Mouse (Mus musculus) MEL (cell line): ENCODE measurements at regions not wholly inside any gene's neighbourhood (a gene's known extent, or its start where the extent isn't known, plus 50 kb on each side); places are given as distances from the start of the nearest gene placed in this dataset.

Experiments
- DNase-seq: peaks from one replicate; pipeline ENCODE4 v3.0.0; 2011; ENCODE audit warnings: low read depth, low spot score
- H3K27ac ChIP-seq: 2 replicates; pipeline ENCODE4 v1.5.1; 2012; ENCODE audit warnings: low read depth, mild to moderate bottlenecking, control low read depth, low read length, moderate library complexity; ENCODE audit not compliant: control insufficient read depth
- H3K27me3 ChIP-seq, 2 experiments: fragments of 150-350 bp in 1 of 2; sonication (generic) in 1 of 2; 2 replicates each; pipeline ENCODE4 v1.6.1; 2012; ENCODE audit warnings: low read length in 2 of 2, mild to moderate bottlenecking in 2 of 2, improper control_type of control experiment in 1 of 2, moderate library complexity in 1 of 2; ENCODE audit not compliant: insufficient read depth in 2 of 2, control insufficient read depth in 1 of 2
- H3K36me3 ChIP-seq, 2 experiments: 2 replicates each; pipeline ENCODE4 v1.6.1; 2012 to 2014; ENCODE audit warnings: low read length in 2 of 2, improper control_type of control experiment in 1 of 2, inconsistent platforms in 1 of 2, mild to moderate bottlenecking in 1 of 2; ENCODE audit not compliant: insufficient read depth in 2 of 2, control insufficient read depth in 1 of 2
- H3K4me1 ChIP-seq, 2 experiments: fragments of 150-350 bp in 1 of 2; sonication (generic) in 1 of 2; 2 replicates each; pipeline ENCODE4 v1.6.1; 2012; ENCODE audit warnings: low read length in 2 of 2, improper control_type of control experiment in 1 of 2, mild to moderate bottlenecking in 1 of 2; ENCODE audit not compliant: insufficient read depth in 2 of 2, control insufficient read depth in 1 of 2
- H3K4me3 ChIP-seq, 2 experiments: fragments of 150-350 bp in 1 of 2; sonication (generic) in 1 of 2; 2 replicates each; pipeline ENCODE4 v1.5.1; 2012; ENCODE audit warnings: low read depth in 2 of 2, low read length in 2 of 2, mild to moderate bottlenecking in 2 of 2, moderate library complexity in 2 of 2, control low read depth in 1 of 2, improper control_type of control experiment in 1 of 2; ENCODE audit not compliant: control insufficient read depth in 1 of 2, insufficient read depth in 1 of 2
- H3K79me2 ChIP-seq: 2 replicates; pipeline ENCODE4 v1.6.1; 2012; ENCODE audit warnings: mild to moderate bottlenecking, low read length, moderate library complexity; ENCODE audit not compliant: control insufficient read depth, poor library complexity, insufficient read depth
- H3K9ac ChIP-seq: 2 replicates; pipeline ENCODE4 v1.6.1; 2012; ENCODE audit warnings: low read depth, mild to moderate bottlenecking, control low read depth, low read length, moderate library complexity; ENCODE audit not compliant: control insufficient read depth, poor library complexity, severe bottlenecking
- H3K9me3 ChIP-seq: fragments of 150-350 bp; sonication (generic); replicated peaks from 2 replicates; pipeline ENCODE4 v1.6.1; 2012; ENCODE audit warnings: mild to moderate bottlenecking, low read length, improper control_type of control experiment, moderate library complexity; ENCODE audit not compliant: insufficient read depth
- CHD2 ChIP-seq: IDR thresholded peaks from 2 replicates; pipeline ENCODE4 v1.6.1; 2011; ENCODE audit warnings: low read length, improper control_type of control experiment
- CTCF ChIP-seq, 3 experiments: IDR thresholded peaks in 2 of 3; conservative IDR thresholded peaks in 1 of 3; 2 replicates each; pipeline ENCODE4 v1.5.1; 2011 to 2012; ENCODE audit warnings: low read length in 3 of 3, low read depth in 2 of 3, mild to moderate bottlenecking in 2 of 3, improper control_type of control experiment in 1 of 3, inconsistent platforms in 1 of 3, mixed read lengths in 1 of 3, moderate library complexity in 1 of 3; ENCODE audit not compliant: control insufficient read depth in 1 of 3, insufficient read depth in 1 of 3, poor library complexity in 1 of 3, severe bottlenecking in 1 of 3
- E2F4 ChIP-seq: IDR thresholded peaks from 2 replicates; pipeline ENCODE4 v1.6.1; 2011; ENCODE audit warnings: low read depth, low read length, improper control_type of control experiment, borderline replicate concordance
- KAT2A ChIP-seq: conservative IDR thresholded peaks from 2 replicates; pipeline ENCODE4 v1.6.1; 2012; ENCODE audit warnings: low read depth, low read length, improper control_type of control experiment, inconsistent platforms
- MAFK ChIP-seq: IDR thresholded peaks from 2 replicates; pipeline ENCODE4 v1.6.1; 2011; ENCODE audit warnings: low read depth, mild to moderate bottlenecking, low read length, improper control_type of control experiment, borderline replicate concordance
- MAX ChIP-seq: IDR thresholded peaks from 2 replicates; pipeline ENCODE4 v1.6.1; 2011; ENCODE audit warnings: low read length, improper control_type of control experiment
- MAZ ChIP-seq: IDR thresholded peaks from 2 replicates; pipeline ENCODE4 v1.6.1; 2012; ENCODE audit warnings: low read depth, mild to moderate bottlenecking, inconsistent platforms, low read length, improper control_type of control experiment
- NRF1 ChIP-seq: IDR thresholded peaks from 2 replicates; pipeline ENCODE4 v1.6.1; 2014; ENCODE audit warnings: low read depth, mild to moderate bottlenecking, inconsistent platforms, low read length, improper control_type of control experiment, moderate library complexity; ENCODE audit not compliant: poor library complexity, insufficient read depth, severe bottlenecking
- POLR2A ChIP-seq, 2 experiments: IDR thresholded peaks; 2 replicates each; pipeline ENCODE4 v1.6.1; 2011 to 2012; ENCODE audit warnings: low read length in 2 of 2, mild to moderate bottlenecking in 2 of 2, control low read depth in 1 of 2, improper control_type of control experiment in 1 of 2, low read depth in 1 of 2, moderate library complexity in 1 of 2; ENCODE audit not compliant: control insufficient read depth in 1 of 2, insufficient read depth in 1 of 2, poor library complexity in 1 of 2
- POLR2AphosphoS5 ChIP-seq: IDR thresholded peaks from 2 replicates; pipeline ENCODE4 v1.6.1; 2012; ENCODE audit warnings: low read depth, borderline replicate concordance, mild to moderate bottlenecking, inconsistent platforms, low read length, moderate library complexity, mixed read lengths
- RAD21 ChIP-seq: IDR thresholded peaks from 2 replicates; pipeline ENCODE4 v1.6.1; 2011; ENCODE audit warnings: mild to moderate bottlenecking, low read depth, low read length, improper control_type of control experiment
- RCOR1 ChIP-seq: IDR thresholded peaks from 2 replicates; pipeline ENCODE4 v1.6.1; 2012; ENCODE audit warnings: low read depth, mild to moderate bottlenecking, inconsistent platforms, low read length, improper control_type of control experiment
- UBTF ChIP-seq: IDR thresholded peaks from 2 replicates; pipeline ENCODE4 v1.6.1; 2012; ENCODE audit warnings: low read depth, mild to moderate bottlenecking, inconsistent platforms, low read length, improper control_type of control experiment, moderate library complexity, borderline replicate concordance; ENCODE audit not compliant: insufficient read depth
- USF1 ChIP-seq: IDR thresholded peaks from 2 replicates; pipeline ENCODE4 v1.6.1; 2014; ENCODE audit warnings: low read depth, mild to moderate bottlenecking, inconsistent platforms, low read length, improper control_type of control experiment, moderate library complexity
- USF2 ChIP-seq, 2 experiments: IDR thresholded peaks; 2 replicates each; pipeline ENCODE4 v1.6.1; 2011 to 2012; ENCODE audit warnings: improper control_type of control experiment in 2 of 2, low read length in 2 of 2, borderline replicate concordance in 1 of 2, inconsistent platforms in 1 of 2, low read depth in 1 of 2, mild to moderate bottlenecking in 1 of 2; ENCODE audit not compliant: insufficient read depth in 1 of 2
- ZC3H11A ChIP-seq: IDR thresholded peaks from 2 replicates; pipeline ENCODE4 v1.6.1; 2012; ENCODE audit warnings: low read depth, mild to moderate bottlenecking, inconsistent platforms, low read length, improper control_type of control experiment

DNA sequence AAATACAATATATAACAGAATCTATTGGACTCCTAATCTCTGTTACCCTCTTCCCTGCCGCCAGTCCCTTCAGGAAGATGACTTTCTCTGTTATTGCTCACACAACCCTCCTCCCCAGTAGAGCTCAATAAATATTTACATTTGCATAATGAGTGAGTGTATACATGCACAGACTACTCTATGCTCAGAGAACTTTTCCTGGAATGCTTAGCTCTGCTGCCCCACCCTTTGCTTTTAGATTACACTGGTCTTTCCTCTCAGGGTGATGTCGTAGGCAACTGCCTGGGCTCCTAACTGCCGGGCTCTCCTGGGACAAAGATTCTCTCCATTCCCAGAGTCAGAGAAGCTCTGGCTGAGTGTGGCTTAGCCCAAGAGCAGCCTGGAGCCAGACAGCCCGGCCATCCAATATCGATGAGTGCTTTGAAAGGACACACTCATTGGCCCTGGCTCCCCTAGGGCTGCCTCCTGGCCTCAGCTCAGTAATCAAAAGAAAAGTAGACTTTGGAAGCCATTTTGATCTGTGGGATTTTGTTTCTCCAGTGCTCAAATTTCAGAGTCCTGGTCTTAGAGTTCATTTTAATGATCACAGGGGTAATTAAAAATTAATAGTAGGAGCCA lies 109.2 kb upstream of the Cdh4 start:
- H3K27me3 ChIP-seq: no peaks in the 10 kb centered on the region
- no peak for TF ChIP-seq POLR2AphosphoS5
- TF ChIP-seq MAFK: no peak
- TF ChIP-seq POLR2A (IDR thresholded peaks at IDR 0.05; ENCODE audit: control insufficient read depth in 1 of 2, insufficient read depth in 1 of 2, low read depth in 1 of 2, low read length in 2 of 2, poor library complexity in 1 of 2): no peak
- H3K27ac ChIP-seq: no peak overlapping the region
- DNase-seq: no peak
- no peaks in the 10 kb centered on the region for H3K79me2 ChIP-seq
- H3K4me3 ChIP-seq: no peak overlapping the region
- no peak overlapping the region for H3K9ac ChIP-seq
- no peaks in the 10 kb centered on the region for H3K4me1 ChIP-seq
- H3K36me3 ChIP-seq: no peaks in the 10 kb centered on the region
- H3K9me3 ChIP-seq: no peaks in the 10 kb centered on the region

GRCm38 (mm10) chr2:179333587-179333986 lies 108.6 kb upstream of the Cdh4 start:
- Histone ChIP-seq H3K9me3 (no peaks in the 10 kb centered on the region), H3K4me1 (no peaks in the 10 kb centered on the region), H3K27me3 (no peaks in the 10 kb centered on the region), H3K36me3 (no peaks in the 10 kb centered on the region), H3K4me3 (no peak overlapping the region), H3K9ac (no peak overlapping the region), H3K27ac (no peak overlapping the region), H3K79me2 (no peaks in the 10 kb centered on the region)
- TF ChIP-seq ZC3H11A: no peak
- no peak for TF ChIP-seq CHD2
- TF ChIP-seq RAD21: no peak
- TF ChIP-seq E2F4: no peak
- no peak for TF ChIP-seq MAZ
- no peak for TF ChIP-seq POLR2A (IDR thresholded peaks at IDR 0.05; ENCODE audit: control insufficient read depth in 1 of 2, insufficient read depth in 1 of 2, low read depth in 1 of 2, low read length in 2 of 2, poor library complexity in 1 of 2)
- TF ChIP-seq USF1: no peak
- TF ChIP-seq CTCF (IDR thresholded peaks at IDR 0.05 in 2 of 3, conservative IDR thresholded peaks at IDR 0.05 in 1 of 3; ENCODE audit: control insufficient read depth in 1 of 3, insufficient read depth in 1 of 3, low read depth in 2 of 3, low read length in 3 of 3, poor library complexity in 1 of 3, severe bottlenecking in 1 of 3): no peak
- no peak for TF ChIP-seq NRF1
- TF ChIP-seq KAT2A: no peak
- no peak for TF ChIP-seq MAX
- no peak for TF ChIP-seq USF2 (IDR thresholded peaks at IDR 0.05; ENCODE audit: borderline replicate concordance in 1 of 2, insufficient read depth in 1 of 2, low read depth in 1 of 2, low read length in 2 of 2)
- no peak for TF ChIP-seq RCOR1
- TF ChIP-seq UBTF: no peak
- DNase-seq: no peak
